Mouse (Mus musculus) small intestine, adult 2 months (tissue): ENCODE results near the gene Dhtkd1.

Experiments used
- CTCF ChIP-seq: fragments of 200-500 bp; IDR thresholded peaks from 2 replicates; pipeline ENCODE4 v1.5.1; 2012; ENCODE audit warnings: low read depth, mild to moderate bottlenecking, control low read depth, inconsistent platforms, low read length, moderate library complexity, mixed read lengths; ENCODE audit not compliant: insufficient replicate concordance, insufficient read length; ENCODE audit errors: extremely low read depth
- POLR2A ChIP-seq: fragments of 200-500 bp; IDR thresholded peaks from 2 replicates; pipeline ENCODE4 v1.6.1; 2012; ENCODE audit warnings: low read depth, mild to moderate bottlenecking, control low read depth, inconsistent platforms, low read length, moderate library complexity

DNA sequence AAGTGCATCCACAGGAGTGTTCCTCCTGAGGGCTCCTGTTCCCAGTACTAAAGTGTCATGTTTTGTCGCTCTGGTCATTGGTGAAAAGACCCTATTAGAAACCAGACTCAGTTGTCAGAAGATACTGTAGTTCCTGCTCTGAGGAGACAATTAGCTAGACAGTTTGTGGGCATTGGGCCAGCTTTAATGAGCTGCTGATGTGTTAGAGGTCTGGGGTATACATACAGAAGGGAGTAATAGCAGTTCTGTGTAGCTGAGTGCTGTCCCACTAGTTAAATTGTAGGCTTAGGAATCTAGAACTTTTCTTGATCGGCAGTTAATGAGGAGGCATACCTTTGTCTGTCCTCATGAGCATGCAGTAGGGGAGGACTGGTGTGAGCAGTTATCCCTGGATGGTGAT is 19.7 kb upstream of the Dhtkd1 start:
- TF ChIP-seq CTCF: no peak
- TF ChIP-seq POLR2A: no peak
